ENCODE assay signal across 9 mouse cellular contexts in the genomic region with DNA sequence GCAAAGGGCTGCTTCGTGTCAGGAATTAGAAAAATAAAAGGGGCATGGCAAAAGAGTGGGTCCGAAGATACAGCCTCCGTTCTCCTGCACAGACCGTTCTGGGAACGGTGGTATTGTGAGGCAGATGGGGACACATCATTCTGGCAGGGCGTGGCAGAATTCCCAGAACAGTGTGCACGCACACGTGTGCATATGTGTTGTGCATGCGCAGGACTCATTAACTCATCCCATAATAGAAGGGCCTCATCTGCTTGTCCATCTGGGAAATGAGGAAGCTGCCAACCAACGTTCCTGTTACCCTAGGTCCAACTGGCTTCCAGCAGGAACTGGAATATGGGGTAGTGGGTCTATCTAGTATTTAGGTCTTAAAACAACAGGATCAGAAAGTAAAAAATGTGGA.
DNase-seq lines count a peak whose midpoint lies in the region.
"Had no signal": no experiment of that assay in that cellular context is flagged by ENCODE, and none has a peak within 500 bp of the region (broad histone marks: within the 10 kb centered on the region; RNA-seq: fewer than 3 reads in every experiment).

No protein-coding gene starts in this region.

- intact Hi-C loops in heart, postnatal 10 days (cut with DNase I), result no loop called here

- DNase-seq in heart, adult 11 months, result peak; percentile 44
- no peak for DNase-seq in heart, postnatal 4 days
- DNase-seq in frontal cortex, postnatal 10 days (ENCODE audit: low spot score in 2 of 2), result peak; percentile 36 to 55
- DNase-seq in left cerebral cortex, adult 11 months (ENCODE audit: low spot score), result peak; percentile 34
- peak; percentile 63 for DNase-seq in right cerebral cortex, postnatal 4 days
- DNase-seq in heart, postnatal 10 days, result no peak
- no peak for DNase-seq in lung, adult 18-20 months
- DNase-seq: heart, postnatal 14 days; kidney, adult 18-20 months had no signal

Comparison
In these comparisons a context has a peak if more than half of its experiments do, and no peak if none do; other contexts are left out.
1. DNase-seq: peak in heart, adult 11 months (single experiment), frontal cortex, postnatal 10 days (2 of 2), left cerebral cortex, adult 11 months (single experiment) and right cerebral cortex, postnatal 4 days (single experiment); none in heart, postnatal 4 days (single experiment), heart, postnatal 10 days (0 of 2) and lung, adult 18-20 months (0 of 2).